Mouse (Mus musculus) liver, embryonic 14.5 days (tissue): ENCODE data around the gene Kcnma1.

Experiments
- CTCF ChIP-seq: IDR thresholded peaks from 2 replicates; pipeline ENCODE4 v1.5.1; 2016; ENCODE audit warnings: antibody characterized with exemption, low read depth, control low read depth
- EP300 ChIP-seq: IDR thresholded peaks from 2 replicates; pipeline ENCODE4 v1.6.1; 2016; ENCODE audit warnings: antibody characterized with exemption, low read depth

DNA sequence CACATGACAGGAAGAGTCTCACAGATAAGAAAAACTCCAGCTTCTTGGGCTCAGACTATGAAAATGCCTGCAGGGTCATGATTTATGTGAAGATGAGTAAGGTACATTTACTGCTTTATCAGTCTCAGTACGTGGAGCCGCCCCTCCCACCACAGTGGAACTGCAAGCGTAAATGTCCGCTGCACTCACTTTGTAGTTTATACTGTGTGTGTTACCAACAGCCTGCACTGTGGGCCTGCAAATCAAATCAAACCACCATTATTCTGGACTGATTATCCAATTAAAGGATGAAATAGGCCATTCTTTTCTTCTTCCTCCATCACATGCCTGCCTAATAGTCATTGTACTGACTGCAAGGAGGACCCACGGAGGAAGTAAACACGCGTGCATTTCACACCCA lies 449.8 kb downstream of the Kcnma1 start:
- TF ChIP-seq CTCF (no peak), EP300 (no peak)
